Mouse (Mus musculus): Measurements from ENCODE around the gene Rcsd1. TPM values are rescaled to one million over a fixed set of nuclear protein-coding genes. Genes with fewer than 3 reads are reported as not detected.

Rcsd1 gene
- total and polyA plus RNA-seq, 3 experiments, result 57.2 to 81.5 (median 68.7) TPM

GRCm38 (mm10) chr1:165668904-165669303 lies 40.7 kb downstream of the Rcsd1 start:
- H3K4me1 ChIP-seq (ENCODE audit: control insufficient read depth, insufficient read depth, low read length), result peaks cover 36% of the 10 kb centered on the region
- no peaks in the 10 kb centered on the region for H3K27me3 ChIP-seq (ENCODE audit: control insufficient read depth, insufficient read depth, low read length)
- H3K79me2 ChIP-seq (replicated peaks; ENCODE audit: control insufficient read depth, insufficient read depth, low read length), result no peaks in the 10 kb centered on the region; the same call in 1 of the 2 replicates
- peak overlapping the region; percentile 72; the same call in 1 of the 2 replicates for H3K27ac ChIP-seq
- no peak for DNase-seq
- 9% methylated on average over 4 of the region's 4 CpGs for WGBS
- intact Hi-C loops (cut with DNase I), result loop anchor here (10.0 kb wide), 1 partner anchor 176 kb away; no protein-coding TSS in a partner anchor
- peak overlapping the region; percentile 19; the same call in 1 of the 2 replicates for H3K9ac ChIP-seq (ENCODE audit: low read depth, low read length)
- no peak for TF ChIP-seq EP300 (IDR thresholded peaks at IDR 0.05; ENCODE audit: insufficient read depth, low read depth, low read length)
- TF ChIP-seq POLR2A (IDR thresholded peaks at IDR 0.05; ENCODE audit: insufficient read depth, low read depth, low read length), result no peak
- TF ChIP-seq CTCF (IDR thresholded peaks at IDR 0.05), result no peak
- peaks cover 14% of the 10 kb centered on the region for H3K36me3 ChIP-seq (ENCODE audit: control insufficient read depth, insufficient read depth, low read length)
- no peak overlapping the region for H3K4me3 ChIP-seq

- peak overlapping the region; percentile 72 for H3K27ac ChIP-seq
- 27% methylated on average over 13 of the region's 13 CpGs for WGBS
- H3K36me3 ChIP-seq (ENCODE audit: control insufficient read depth, insufficient read depth, low read length), result peaks cover 25% of the 10 kb centered on the region
- intact Hi-C loops (cut with DNase I), result loop anchor here (10.0 kb wide), 1 partner anchor 177 kb away; no protein-coding TSS in a partner anchor
- no peak overlapping the region for H3K4me3 ChIP-seq
- peaks cover 42% of the 10 kb centered on the region for H3K4me1 ChIP-seq (ENCODE audit: control insufficient read depth, insufficient read depth, low read length)
- DNase-seq, result peak in 1 of 2 experiments; percentile 80
- H3K79me2 ChIP-seq (replicated peaks; ENCODE audit: control insufficient read depth, insufficient read depth, low read length), result no peaks in the 10 kb centered on the region; the same call in 1 of the 2 replicates
- TF ChIP-seq EP300 (IDR thresholded peaks at IDR 0.05; ENCODE audit: insufficient read depth, low read depth, low read length), result no peak
- H3K9ac ChIP-seq (ENCODE audit: low read depth, low read length), result peak overlapping the region; percentile 31; the same call in 1 of the 2 replicates
- H3K27me3 ChIP-seq (ENCODE audit: control insufficient read depth, insufficient read depth, low read length), result no peaks in the 10 kb centered on the region
These were observed 42.2 kb downstream of the Rcsd1 start for GRCm38 (mm10) chr1:165667380-165667779.

GRCm38 (mm10) chr1:165666944-165667343 lies 42.6 kb downstream of the Rcsd1 start:
- peaks cover 28% of the 10 kb centered on the region for H3K36me3 ChIP-seq (ENCODE audit: control insufficient read depth, insufficient read depth, low read length)
- no peaks in the 10 kb centered on the region for H3K27me3 ChIP-seq (ENCODE audit: control insufficient read depth, insufficient read depth, low read length)
- H3K4me1 ChIP-seq (ENCODE audit: control insufficient read depth, insufficient read depth, low read length), result peaks cover 41% of the 10 kb centered on the region
- H3K9ac ChIP-seq (ENCODE audit: low read depth, low read length), result no peak overlapping the region
- intact Hi-C loops (cut with DNase I), result loop anchor here (10.0 kb wide), 1 partner anchor 178 kb away; no protein-coding TSS in a partner anchor
- peak overlapping the region; percentile 72 for H3K27ac ChIP-seq
- H3K79me2 ChIP-seq (replicated peaks; ENCODE audit: control insufficient read depth, insufficient read depth, low read length), result no peaks in the 10 kb centered on the region; the same call in 1 of the 2 replicates
- H3K4me3 ChIP-seq, result no peak overlapping the region
- WGBS, result 58% methylated on average over 6 of the region's 6 CpGs
- TF ChIP-seq CTCF (IDR thresholded peaks at IDR 0.05), result no peak
- TF ChIP-seq POLR2A (IDR thresholded peaks at IDR 0.05; ENCODE audit: insufficient read depth, low read depth, low read length), result no peak
- no peak for TF ChIP-seq EP300 (IDR thresholded peaks at IDR 0.05; ENCODE audit: insufficient read depth, low read depth, low read length)
- no peak for DNase-seq

- Histone ChIP-seq H3K36me3 (ENCODE audit: control insufficient read depth, insufficient read depth, low read length) (peaks cover 29% of the 10 kb centered on the region), H3K9ac (ENCODE audit: low read depth, low read length) (0 out of 2 replicates have a peak overlapping the region, but pooled peaks have one; percentile 1), H3K4me3 (no peak overlapping the region), H3K79me2 (replicated peaks; ENCODE audit: control insufficient read depth, insufficient read depth, low read length) (no peaks in the 10 kb centered on the region; the same call in 1 of the 2 replicates), H3K27ac (peak overlapping the region; percentile 31), H3K27me3 (ENCODE audit: control insufficient read depth, insufficient read depth, low read length) (no peaks in the 10 kb centered on the region), H3K4me1 (ENCODE audit: control insufficient read depth, insufficient read depth, low read length) (peaks cover 41% of the 10 kb centered on the region)
- 58% methylated on average over 5 of the region's 5 CpGs for WGBS
- intact Hi-C loops (cut with DNase I), result loop anchor here (10.0 kb wide), 1 partner anchor 179 kb away; no protein-coding TSS in a partner anchor
- no peak for DNase-seq
- TF ChIP-seq EP300 (IDR thresholded peaks at IDR 0.05; ENCODE audit: insufficient read depth, low read depth, low read length) (0 out of 2 replicates have a peak, but pooled peaks have one; percentile 29), POLR2A (IDR thresholded peaks at IDR 0.05; ENCODE audit: insufficient read depth, low read depth, low read length) (no peak), CTCF (IDR thresholded peaks at IDR 0.05) (no peak)
These were observed 43.8 kb downstream of the Rcsd1 start for GRCm38 (mm10) chr1:165665758-165666157.

- no peak overlapping the region for H3K4me3 ChIP-seq
- peak overlapping the region; percentile 82 for H3K27ac ChIP-seq
- H3K4me1 ChIP-seq (ENCODE audit: control insufficient read depth, insufficient read depth, low read length), result peaks cover 27% of the 10 kb centered on the region
- H3K27me3 ChIP-seq (ENCODE audit: control insufficient read depth, insufficient read depth, low read length), result no peaks in the 10 kb centered on the region
- 28% methylated on average over 16 of the region's 16 CpGs for WGBS
- H3K36me3 ChIP-seq (ENCODE audit: control insufficient read depth, insufficient read depth, low read length), result peaks cover 27% of the 10 kb centered on the region
- intact Hi-C loops (cut with DNase I), result loop anchor here (2.0 to 10.0 kb wide), 2 partner anchors 16 to 182 kb away; no protein-coding TSS in a partner anchor
- H3K79me2 ChIP-seq (replicated peaks; ENCODE audit: control insufficient read depth, insufficient read depth, low read length), result no peaks in the 10 kb centered on the region
- no peak for TF ChIP-seq CTCF (IDR thresholded peaks at IDR 0.05)
- TF ChIP-seq EP300 (IDR thresholded peaks at IDR 0.05; ENCODE audit: insufficient read depth, low read depth, low read length), result no peak
- no peak for TF ChIP-seq POLR2A (IDR thresholded peaks at IDR 0.05; ENCODE audit: insufficient read depth, low read depth, low read length)
- peak overlapping the region; percentile 31 for H3K9ac ChIP-seq (ENCODE audit: low read depth, low read length)
- peak in 1 of 2 experiments; percentile 35 for DNase-seq
These were observed 46.3 kb downstream of the Rcsd1 start for GRCm38 (mm10) chr1:165663277-165663676.

Data from heart, adult 2 months (tissue).